20 mouse cellular contexts compared by ENCODE assay signal in genomic region chr15:94684269-94684668, GRCm38 (mm10). TPM values are rescaled to one million over a fixed set of nuclear protein-coding genes. Genes with fewer than 3 reads are reported as not detected.
A peak's percentile ranks its signal among the peaks of the same experiment; 100 is the strongest.
DNase-seq lines count a peak whose midpoint lies in the region; ATAC-seq and TF ChIP-seq lines count a peak whose summit lies in the region.
"Had no signal": no experiment of that assay in that cellular context is flagged by ENCODE, and none has a peak within 500 bp of the region (broad histone marks: within the 10 kb centered on the region; RNA-seq: fewer than 3 reads in every experiment).

No protein-coding gene starts in this region.

- H3K4me1 ChIP-seq in forebrain, postnatal 0 days (ENCODE audit: insufficient read depth): no peaks in the 10 kb centered on the region
- no peaks in the 10 kb centered on the region for H3K4me1 ChIP-seq in forebrain, embryonic 14.5 days (ENCODE audit: control insufficient read depth, insufficient read depth, low read length)
- H3K4me1 ChIP-seq: heart, embryonic 12.5 days; hindbrain, embryonic 12.5 days had no signal

- no peak overlapping the region for H3K4me2 ChIP-seq in forebrain, postnatal 0 days (ENCODE audit: low read depth)
- no peak overlapping the region for H3K4me2 ChIP-seq in forebrain, embryonic 14.5 days (ENCODE audit: low read length)
- H3K4me2 ChIP-seq: embryonic facial prominence, embryonic 12.5 days; forebrain, embryonic 12.5 days; heart, embryonic 12.5 days; hindbrain, embryonic 12.5 days had no signal

- no peak for TF ChIP-seq CTCF in forebrain, postnatal 0 days (IDR thresholded peaks at IDR 0.05; ENCODE audit: low read depth)
- no peak for TF ChIP-seq CTCF in layer of hippocampus, adult 2 months (conservative IDR thresholded peaks at IDR 0.05)

- H3K36me3 ChIP-seq in forebrain, postnatal 0 days (ENCODE audit: insufficient read depth): no peaks in the 10 kb centered on the region
- no peaks in the 10 kb centered on the region for H3K36me3 ChIP-seq in forebrain, embryonic 14.5 days (ENCODE audit: control insufficient read depth, insufficient read depth, low read length)
- H3K36me3 ChIP-seq: embryonic facial prominence, embryonic 12.5 days; forebrain, embryonic 12.5 days; heart, embryonic 12.5 days; hindbrain, embryonic 12.5 days had no signal

- H3K27me3 ChIP-seq in forebrain, postnatal 0 days (ENCODE audit: insufficient read depth, low read length): no peaks in the 10 kb centered on the region
- H3K27me3 ChIP-seq in forebrain, embryonic 14.5 days (replicated peaks; ENCODE audit: control insufficient read depth, insufficient read depth, low read length): no peaks in the 10 kb centered on the region
- H3K27me3 ChIP-seq: embryonic facial prominence, embryonic 12.5 days; forebrain, embryonic 12.5 days; heart, embryonic 12.5 days; hindbrain, embryonic 12.5 days had no signal

- peak; percentile 47; the same call in 1 of the 2 replicates for ATAC-seq in forebrain, postnatal 0 days
- no peak for ATAC-seq in forebrain, embryonic 14.5 days
- ATAC-seq: inflammation-experienced regulatory T-cells, adult 6 months had no signal

- DNase-seq in forebrain, postnatal 0 days: no peak
- DNase-seq in forebrain, embryonic 14.5 days (ENCODE audit: low spot score): no peak
- DNase-seq in layer of hippocampus, adult 9-11 months: peak; percentile 16
- no peak for DNase-seq in layer of hippocampus, adult 2 months (ENCODE audit: low spot score in 2 of 2)
- peak; percentile 87 for DNase-seq in Muller cell, postnatal 12 days (ENCODE audit: inconsistent ontology term)
- peak; percentile 60 for DNase-seq in fibroblast of lung, adult 2 months (ENCODE audit: low read depth)
- no peak for DNase-seq in ovary, postnatal 36 days (ENCODE audit: low spot score)
- DNase-seq: adrenal gland, adult 8-10 months; cerebellum, adult 11-12 months; cerebellum, adult 9-10 months; cerebellum, postnatal 25 days; gastrocnemius, adult 2 months; gastrocnemius, postnatal 25 days had no signal

- 70% methylated on average over 7 of the region's 7 CpGs for whole genome bisulfite sequencing in forebrain, postnatal 0 days
- WGBS in forebrain, embryonic 14.5 days: 76% methylated on average over 7 of the region's 7 CpGs

- H3K9me3 ChIP-seq in forebrain, postnatal 0 days (ENCODE audit: low read length): no peaks in the 10 kb centered on the region
- H3K9me3 ChIP-seq in forebrain, embryonic 14.5 days (replicated peaks; ENCODE audit: control insufficient read depth, low read length): no peaks in the 10 kb centered on the region
- H3K9me3 ChIP-seq: embryonic facial prominence, embryonic 12.5 days; forebrain, embryonic 12.5 days; hindbrain, embryonic 12.5 days had no signal

- no peak overlapping the region for H3K27ac ChIP-seq in forebrain, postnatal 0 days (ENCODE audit: low read depth, low read length)
- no peak overlapping the region for H3K27ac ChIP-seq in forebrain, embryonic 14.5 days (ENCODE audit: low read depth, low read length)
- H3K27ac ChIP-seq in layer of hippocampus, adult 2 months: no peak overlapping the region
- H3K27ac ChIP-seq: embryonic facial prominence, embryonic 12.5 days; forebrain, embryonic 12.5 days; gastrocnemius, adult 2 months; hindbrain, embryonic 12.5 days had no signal

- no peak overlapping the region for H3K9ac ChIP-seq in forebrain, postnatal 0 days
- no peak overlapping the region for H3K9ac ChIP-seq in forebrain, embryonic 14.5 days (ENCODE audit: low read length)
- H3K9ac ChIP-seq: embryonic facial prominence, embryonic 12.5 days; forebrain, embryonic 12.5 days; heart, embryonic 12.5 days; hindbrain, embryonic 12.5 days had no signal

- no peak overlapping the region for H3K4me3 ChIP-seq in forebrain, postnatal 0 days (ENCODE audit: low read depth, low read length)
- H3K4me3 ChIP-seq in forebrain, embryonic 14.5 days (ENCODE audit: low read depth, low read length): no peak overlapping the region
- H3K4me3 ChIP-seq in layer of hippocampus, adult 2 months: no peak overlapping the region
- H3K4me3 ChIP-seq: embryonic facial prominence, embryonic 12.5 days; forebrain, embryonic 12.5 days; gastrocnemius, adult 2 months; heart, embryonic 12.5 days; hindbrain, embryonic 12.5 days had no signal

RNA-seq across cellular contexts. Expression of gene Tmem117, which starts 55.2 kb away (rescaled TPM):
- 13.8 and 15.2 TPM in 2 replicates for total RNA-seq in forebrain, postnatal 0 days (2014; rRNA removed)
- polyA plus RNA-seq in forebrain, postnatal 0 days (2015; fragmentation: Nextera tagmentation; extraction: Ambion mirVana): 7.6 and 11.6 TPM in 2 replicates
- polyA plus RNA-seq in forebrain, embryonic 14.5 days (2014; fragmentation: Nextera tagmentation; extraction: Ambion mirVana): 2.3 and 3.8 TPM in 2 replicates
- total RNA-seq in layer of hippocampus, adult 2 months (2021): 1 to 10 TPM; 8.9 to 9.1 TPM
- total RNA-seq: granulocyte monocyte progenitor cell, adult 5-6 weeks; MEL had no signal

Comparison
In these comparisons a context has a peak if more than half of its experiments do, and no peak if none do; other contexts are left out.
1. DNase-seq: peak in layer of hippocampus, adult 9-11 months (single experiment), Muller cell, postnatal 12 days (single experiment) and fibroblast of lung, adult 2 months (single experiment); none in forebrain, postnatal 0 days (single experiment), forebrain, embryonic 14.5 days (single experiment), layer of hippocampus, adult 2 months (0 of 2) and ovary, postnatal 36 days (single experiment).